Mouse (Mus musculus): ENCODE data around the gene Ctse. TPM values are rescaled to one million over a fixed set of nuclear protein-coding genes. Genes with fewer than 3 reads are reported as not detected.
"Not testable (repeated sequence)": the region's sequence is repeated elsewhere in the genome, so short reads cannot be mapped to it uniquely, and the experiment has no call there.

The Ctse gene
- polyA plus RNA-seq, 1 experiment from 2014 or later: 0.13 TPM

- ATAC-seq (ENCODE audit: insufficient number of reproducible peaks, low FRiP score, low TSS enrichment, low read depth) (no peak), DNase-seq (ENCODE audit: low spot score) (no peak)
- Histone ChIP-seq H3K27ac (replicated peaks; ENCODE audit: low read depth, low read length) (no peak overlapping the region), H3K27me3 (ENCODE audit: control insufficient read depth, insufficient read depth, low read length) (no peaks in the 10 kb centered on the region), H3K9me3 (ENCODE audit: control insufficient read depth, low read length) (no peaks in the 10 kb centered on the region), H3K4me1 (ENCODE audit: control insufficient read depth, insufficient read depth, low read length) (no peaks in the 10 kb centered on the region), H3K36me3 (ENCODE audit: control insufficient read depth, insufficient read depth, low read length) (no peaks in the 10 kb centered on the region), H3K9ac (ENCODE audit: low read length) (no peak overlapping the region), H3K4me2 (ENCODE audit: low read depth, severe bottlenecking) (no peak overlapping the region), H3K4me3 (ENCODE audit: low read depth, low read length) (no peak overlapping the region)
- 61% methylated on average over 5 of the region's 5 CpGs for WGBS
Measured at GRCm38 (mm10) chr1:131616546-131617220, 21.4 kb upstream of the Ctse start.

GRCm38 (mm10) chr1:131618576-131618975 is 19.5 kb upstream of the Ctse start:
- H3K4me1 ChIP-seq (ENCODE audit: control insufficient read depth, insufficient read depth, low read length): no peaks in the 10 kb centered on the region
- H3K27ac ChIP-seq (replicated peaks; ENCODE audit: low read depth, low read length): no peak overlapping the region
- no peak overlapping the region for H3K4me3 ChIP-seq (ENCODE audit: low read depth, low read length)
- no peaks in the 10 kb centered on the region for H3K9me3 ChIP-seq (ENCODE audit: control insufficient read depth, low read length)
- H3K4me2 ChIP-seq (ENCODE audit: low read depth, severe bottlenecking): no peak overlapping the region
- WGBS: 73% methylated on average over 1 of the region's 1 CpGs
- ATAC-seq (ENCODE audit: insufficient number of reproducible peaks, low FRiP score, low TSS enrichment, low read depth) (no peak), DNase-seq (ENCODE audit: low spot score) (no peak)
- H3K36me3 ChIP-seq (ENCODE audit: control insufficient read depth, insufficient read depth, low read length): no peaks in the 10 kb centered on the region
- no peak overlapping the region for H3K9ac ChIP-seq (ENCODE audit: low read length)
- no peaks in the 10 kb centered on the region for H3K27me3 ChIP-seq (ENCODE audit: control insufficient read depth, insufficient read depth, low read length)

- no peak overlapping the region for H3K9ac ChIP-seq (ENCODE audit: low read length)
- no peaks in the 10 kb centered on the region for H3K36me3 ChIP-seq (ENCODE audit: control insufficient read depth, insufficient read depth, low read length)
- DNase-seq (ENCODE audit: low spot score) (no peak), ATAC-seq (ENCODE audit: insufficient number of reproducible peaks, low FRiP score, low TSS enrichment, low read depth) (no peak)
- H3K27me3 ChIP-seq (ENCODE audit: control insufficient read depth, insufficient read depth, low read length): no peaks in the 10 kb centered on the region
- H3K4me2 ChIP-seq (ENCODE audit: low read depth, severe bottlenecking): no peak overlapping the region
- H3K9me3 ChIP-seq (ENCODE audit: control insufficient read depth, low read length): no peaks in the 10 kb centered on the region
- no peaks in the 10 kb centered on the region for H3K4me1 ChIP-seq (ENCODE audit: control insufficient read depth, insufficient read depth, low read length)
- 86% methylated on average over 7 of the region's 7 CpGs for WGBS
- no peak overlapping the region for H3K27ac ChIP-seq (replicated peaks; ENCODE audit: low read depth, low read length)
- no peak overlapping the region for H3K4me3 ChIP-seq (ENCODE audit: low read depth, low read length)
Measured at GRCm38 (mm10) chr1:131619348-131619747, 18.8 kb upstream of the Ctse start.

GRCm38 (mm10) chr1:131623644-131624043 is 14.5 kb upstream of the Ctse start:
- WGBS: 47% methylated on average over 3 of the region's 3 CpGs
- Histone ChIP-seq H3K27me3 (ENCODE audit: control insufficient read depth, insufficient read depth, low read length) (no peaks in the 10 kb centered on the region), H3K27ac (replicated peaks; ENCODE audit: low read depth, low read length) (no peak overlapping the region), H3K4me3 (ENCODE audit: low read depth, low read length) (no peak overlapping the region), H3K9ac (ENCODE audit: low read length) (no peak overlapping the region), H3K4me2 (ENCODE audit: low read depth, severe bottlenecking) (no peak overlapping the region), H3K36me3 (ENCODE audit: control insufficient read depth, insufficient read depth, low read length) (no peaks in the 10 kb centered on the region), H3K9me3 (ENCODE audit: control insufficient read depth, low read length) (no peaks in the 10 kb centered on the region), H3K4me1 (ENCODE audit: control insufficient read depth, insufficient read depth, low read length) (no peaks in the 10 kb centered on the region)
- ATAC-seq (ENCODE audit: insufficient number of reproducible peaks, low FRiP score, low TSS enrichment, low read depth) (no peak), DNase-seq (ENCODE audit: low spot score) (no peak)

GRCm38 (mm10) chr1:131624175-131624835 is 13.8 kb upstream of the Ctse start:
- no peak for ATAC-seq (ENCODE audit: insufficient number of reproducible peaks, low FRiP score, low TSS enrichment, low read depth)
- Histone ChIP-seq H3K4me2 (ENCODE audit: low read depth, severe bottlenecking) (no peak overlapping the region), H3K36me3 (ENCODE audit: control insufficient read depth, insufficient read depth, low read length) (no peaks in the 10 kb centered on the region), H3K27ac (replicated peaks; ENCODE audit: low read depth, low read length) (no peak overlapping the region), H3K27me3 (ENCODE audit: control insufficient read depth, insufficient read depth, low read length) (no peaks in the 10 kb centered on the region), H3K4me1 (ENCODE audit: control insufficient read depth, insufficient read depth, low read length) (no peaks in the 10 kb centered on the region), H3K9ac (ENCODE audit: low read length) (no peak overlapping the region), H3K9me3 (ENCODE audit: control insufficient read depth, low read length) (no peaks in the 10 kb centered on the region), H3K4me3 (ENCODE audit: low read depth, low read length) (no peak overlapping the region)
- DNase-seq (ENCODE audit: low spot score): no peak
- WGBS: 59% methylated on average over 3 of the region's 3 CpGs

- ATAC-seq (ENCODE audit: insufficient number of reproducible peaks, low FRiP score, low TSS enrichment, low read depth): no peak
- Histone ChIP-seq H3K4me1 (ENCODE audit: control insufficient read depth, insufficient read depth, low read length) (no peaks in the 10 kb centered on the region), H3K27ac (replicated peaks; ENCODE audit: low read depth, low read length) (no peak overlapping the region), H3K4me2 (ENCODE audit: low read depth, severe bottlenecking) (no peak overlapping the region), H3K9ac (ENCODE audit: low read length) (no peak overlapping the region), H3K9me3 (ENCODE audit: control insufficient read depth, low read length) (no peaks in the 10 kb centered on the region), H3K27me3 (ENCODE audit: control insufficient read depth, insufficient read depth, low read length) (no peaks in the 10 kb centered on the region), H3K4me3 (ENCODE audit: low read depth, low read length) (no peak overlapping the region), H3K36me3 (ENCODE audit: control insufficient read depth, insufficient read depth, low read length) (no peaks in the 10 kb centered on the region)
- no peak for DNase-seq (ENCODE audit: low spot score)
- 88% methylated on average over 6 of the region's 6 CpGs for WGBS
Measured at GRCm38 (mm10) chr1:131626200-131626599, 11.9 kb upstream of the Ctse start.

- H3K4me3 ChIP-seq (ENCODE audit: low read depth, low read length); DNase-seq (ENCODE audit: low spot score); H3K4me2 ChIP-seq (ENCODE audit: low read depth, severe bottlenecking); H3K27me3 ChIP-seq (ENCODE audit: control insufficient read depth, insufficient read depth, low read length); H3K9me3 ChIP-seq (ENCODE audit: control insufficient read depth, low read length); H3K4me1 ChIP-seq (ENCODE audit: control insufficient read depth, insufficient read depth, low read length); H3K9ac ChIP-seq (ENCODE audit: low read length); ATAC-seq (ENCODE audit: insufficient number of reproducible peaks, low FRiP score, low TSS enrichment, low read depth); H3K36me3 ChIP-seq (ENCODE audit: control insufficient read depth, insufficient read depth, low read length); H3K27ac ChIP-seq (replicated peaks; ENCODE audit: low read depth, low read length): not testable (repeated sequence)
- 90% methylated on average over 6 of the region's 6 CpGs for WGBS
Measured at GRCm38 (mm10) chr1:131632216-131632615, 5.9 kb upstream of the Ctse start.

- ATAC-seq (ENCODE audit: insufficient number of reproducible peaks, low FRiP score, low TSS enrichment, low read depth) (no peak), DNase-seq (ENCODE audit: low spot score) (no peak)
- no peaks in the 10 kb centered on the region for H3K4me1 ChIP-seq (ENCODE audit: control insufficient read depth, insufficient read depth, low read length)
- H3K4me3 ChIP-seq (ENCODE audit: low read depth, low read length): no peak overlapping the region
- H3K9me3 ChIP-seq (ENCODE audit: control insufficient read depth, low read length): no peaks in the 10 kb centered on the region
- no peak overlapping the region for H3K27ac ChIP-seq (replicated peaks; ENCODE audit: low read depth, low read length)
- no peak overlapping the region for H3K4me2 ChIP-seq (ENCODE audit: low read depth, severe bottlenecking)
- no peaks in the 10 kb centered on the region for H3K27me3 ChIP-seq (ENCODE audit: control insufficient read depth, insufficient read depth, low read length)
- no peak overlapping the region for H3K9ac ChIP-seq (ENCODE audit: low read length)
- no peaks in the 10 kb centered on the region for H3K36me3 ChIP-seq (ENCODE audit: control insufficient read depth, insufficient read depth, low read length)
Measured at GRCm38 (mm10) chr1:131634495-131634894, 3.6 kb upstream of the Ctse start.
